Mouse (Mus musculus) frontal cortex, postnatal 36 days (tissue): Measurements from ENCODE around the gene Syt7.

Experiments
- DNase-seq, 2 experiments: peaks; one replicate each; pipeline ENCODE4 v3.0.0; 2022; ENCODE audit warnings: low spot score in 2 of 2

Gene Syt7

GRCm38 (mm10) chr19:10421986-10422976 lies 33.4 kb downstream of the Syt7 start:
- no peak for DNase-seq

GRCm38 (mm10) chr19:10424751-10425150 lies 35.9 kb downstream of the Syt7 start:
- no peak for DNase-seq

- no peak for DNase-seq
Observed at GRCm38 (mm10) chr19:10425484-10426270, 36.8 kb downstream of the Syt7 start.

GRCm38 (mm10) chr19:10426312-10426711 lies 37.4 kb downstream of the Syt7 start:
- no peak for DNase-seq

- no peak for DNase-seq
Observed at GRCm38 (mm10) chr19:10426793-10427192, 37.9 kb downstream of the Syt7 start.

- no peak for DNase-seq
Observed at GRCm38 (mm10) chr19:10427431-10427830, 38.5 kb downstream of the Syt7 start.

GRCm38 (mm10) chr19:10429371-10429770 lies 40.5 kb downstream of the Syt7 start:
- no peak for DNase-seq

GRCm38 (mm10) chr19:10431410-10431809 lies 42.5 kb downstream of the Syt7 start:
- DNase-seq: no peak

GRCm38 (mm10) chr19:10431841-10432240 lies 43.0 kb downstream of the Syt7 start:
- DNase-seq: no peak

- no peak for DNase-seq
Observed at GRCm38 (mm10) chr19:10433225-10433624, 44.3 kb downstream of the Syt7 start.

GRCm38 (mm10) chr19:10433879-10434540 lies 45.1 kb downstream of the Syt7 start:
- DNase-seq: peak; percentile 53 to 68

- no peak for DNase-seq
Observed at GRCm38 (mm10) chr19:10434927-10435326, 46.0 kb downstream of the Syt7 start.

GRCm38 (mm10) chr19:10435908-10436307 lies 47.0 kb downstream of the Syt7 start:
- peak; percentile 69 to 81 for DNase-seq

GRCm38 (mm10) chr19:10436726-10437125 lies 47.8 kb downstream of the Syt7 start:
- no peak for DNase-seq

- DNase-seq: no peak
Observed at GRCm38 (mm10) chr19:10437521-10437920, 48.6 kb downstream of the Syt7 start.

GRCm38 (mm10) chr19:10444685-10445369 lies 55.9 kb downstream of the Syt7 start:
- DNase-seq: no peak

GRCm38 (mm10) chr19:10448275-10448674 lies 59.4 kb downstream of the Syt7 start:
- DNase-seq: no peak

GRCm38 (mm10) chr19:10449190-10449589 lies 60.3 kb downstream of the Syt7 start:
- DNase-seq: no peak

- peak; percentile 75 to 89 for DNase-seq
Observed at GRCm38 (mm10) chr19:10449708-10450107, 60.8 kb downstream of the Syt7 start.

- no peak for DNase-seq
Observed at GRCm38 (mm10) chr19:10454718-10455436, 66.0 kb downstream of the Syt7 start.

GRCm38 (mm10) chr19:10455437-10455806 lies 66.5 kb downstream of the Syt7 start:
- no peak for DNase-seq
